Mouse (Mus musculus) intestine, embryonic 16.5 days (tissue): ENCODE data around the gene Bend6. TPM values are rescaled to one million over a fixed set of nuclear protein-coding genes. Genes with fewer than 3 reads are reported as not detected.

Experiments used
- ATAC-seq: fragments of 200-750 bp; cut with Nextera tagmentation; 2 replicates; pipeline ENCODE4 v1.8.0; 2017; ENCODE audit warnings: moderate TSS enrichment, moderate library complexity
- H3K27ac ChIP-seq: fragments of 300-500 bp; sonication (generic); 2 replicates; pipeline ENCODE4 v1.5.1; 2014; ENCODE audit warnings: mild to moderate bottlenecking, low read length
- H3K27me3 ChIP-seq: fragments of 300-500 bp; sonication (generic); replicated peaks from 2 replicates; pipeline ENCODE4 v1.6.1; 2014; ENCODE audit warnings: low read length, control low read depth, mixed read lengths; ENCODE audit not compliant: control insufficient read depth, insufficient read depth
- H3K36me3 ChIP-seq: fragments of 300-500 bp; sonication (generic); 2 replicates; pipeline ENCODE4 v1.6.1; 2014; ENCODE audit warnings: low read length, control low read depth; ENCODE audit not compliant: control insufficient read depth, insufficient read depth
- H3K4me1 ChIP-seq: fragments of 300-500 bp; sonication (generic); 2 replicates; pipeline ENCODE4 v1.6.1; 2014; ENCODE audit warnings: low read length, control low read depth, mixed read lengths; ENCODE audit not compliant: control insufficient read depth, insufficient read depth
- H3K4me2 ChIP-seq: fragments of 300-500 bp; sonication (generic); 2 replicates; pipeline ENCODE4 v1.6.1; 2014; ENCODE audit warnings: low read depth, low read length, control low read depth
- H3K4me3 ChIP-seq: fragments of 300-500 bp; sonication (generic); 2 replicates; pipeline ENCODE4 v1.5.1; 2014; ENCODE audit warnings: mild to moderate bottlenecking, low read length
- H3K9ac ChIP-seq: fragments of 300-500 bp; sonication (generic); 2 replicates; pipeline ENCODE4 v1.6.1; 2014; ENCODE audit warnings: low read depth, low read length
- H3K9me3 ChIP-seq: fragments of 300-500 bp; sonication (generic); 2 replicates; pipeline ENCODE4 v1.6.1; 2016; ENCODE audit warnings: low read length, control low read depth; ENCODE audit not compliant: control insufficient read depth
- WGBS: fragments of 180-500 bp; shearing (Covaris S2); extraction: QIAGEN DNeasy Blood & Tissue Kit; methylation state at CpG from one replicate; pipeline ENCODE4 v1.1.7; 2014; 5-methylcytosine and 5-hydroxymethylcytosine counted together
- polyA plus RNA-seq: library from polyadenylated mRNA; unstranded; fragments of >200 nt; fragmentation: Nextera tagmentation; extraction: Ambion mirVana; gene quantifications from 2 replicates; pipeline ENCODE4 v1.2.1, GENCODE M21; 2015

Gene Bend6
- polyA plus RNA-seq, 1 experiment from 2014 or later: 0.60 TPM

DNA sequence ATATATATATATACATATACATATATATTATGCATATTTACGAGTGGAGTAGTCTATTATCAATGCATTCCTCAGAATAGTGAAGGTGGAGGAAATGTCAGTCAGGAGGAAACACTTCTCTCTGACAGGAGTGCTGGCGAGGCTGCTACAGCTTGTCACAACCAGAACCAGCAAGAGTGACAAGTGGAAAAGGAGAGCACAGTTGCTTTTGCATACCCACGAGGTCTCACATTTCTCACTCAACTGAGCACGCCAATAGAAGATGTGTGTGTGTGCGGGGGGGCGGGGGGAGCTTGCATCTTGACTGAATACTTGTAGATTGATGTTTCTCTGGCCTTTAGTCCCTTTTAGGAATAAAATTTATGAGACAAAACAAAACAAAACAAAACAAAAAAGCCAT lies 11.5 kb downstream of the Bend6 start:
- Histone ChIP-seq H3K9me3 (no peaks in the 10 kb centered on the region), H3K27ac (no peak overlapping the region), H3K4me1 (no peaks in the 10 kb centered on the region), H3K27me3 (no peaks in the 10 kb centered on the region), H3K4me2 (no peak overlapping the region), H3K9ac (no peak overlapping the region), H3K36me3 (no peaks in the 10 kb centered on the region), H3K4me3 (no peak overlapping the region)
- 79% methylated on average over 6 of the region's 6 CpGs for WGBS
- ATAC-seq: no peak

GRCm38 (mm10) chr1:33892784-33893183 lies 14.8 kb downstream of the Bend6 start:
- Histone ChIP-seq H3K9me3 (no peaks in the 10 kb centered on the region), H3K4me1 (no peaks in the 10 kb centered on the region), H3K27ac (no peak overlapping the region), H3K4me3 (no peak overlapping the region), H3K27me3 (no peaks in the 10 kb centered on the region), H3K4me2 (no peak overlapping the region), H3K9ac (no peak overlapping the region), H3K36me3 (no peaks in the 10 kb centered on the region)
- no peak for ATAC-seq
- WGBS: 63% methylated on average over 10 of the region's 10 CpGs

DNA sequence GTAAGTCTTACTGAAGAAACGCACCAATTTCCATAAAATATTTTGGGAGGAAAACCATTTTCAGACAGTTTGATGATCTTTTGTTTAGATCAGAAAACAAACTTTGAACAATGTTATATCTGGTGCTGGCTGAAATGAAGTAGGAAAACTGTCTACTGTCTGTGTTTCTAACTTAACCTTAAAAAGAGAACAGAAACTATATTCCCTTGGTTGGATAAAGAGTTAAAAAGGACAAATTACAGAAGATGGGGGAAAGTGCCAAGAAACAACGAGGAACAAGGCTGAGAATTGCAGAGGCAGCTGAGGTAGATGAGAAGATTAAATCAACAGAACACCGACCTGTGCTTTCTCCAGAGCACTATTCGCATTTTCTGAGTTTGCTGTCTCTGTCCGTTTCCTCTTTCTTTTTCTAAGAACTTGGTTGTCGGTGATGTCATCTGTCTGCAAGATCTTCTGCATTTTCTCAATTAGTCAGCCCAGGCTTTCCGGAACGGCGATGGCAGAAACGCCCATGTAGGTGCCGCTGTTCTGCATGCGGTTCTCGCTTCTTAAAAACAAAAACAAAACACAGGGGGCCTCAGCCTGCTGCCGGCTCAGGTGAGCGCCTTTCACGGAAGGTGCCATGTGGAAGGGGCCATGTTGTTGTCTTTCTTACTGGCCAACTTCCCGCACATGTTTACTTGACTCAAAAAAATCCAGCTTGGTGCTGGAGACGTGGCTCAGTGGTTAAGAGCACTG lies 24.3 kb downstream of the Bend6 start:
- H3K4me3 ChIP-seq: peak overlapping the region; percentile 36
- no peaks in the 10 kb centered on the region for H3K9me3 ChIP-seq
- WGBS: 9% methylated on average over 18 of the region's 18 CpGs
- ATAC-seq: no peak
- H3K4me2 ChIP-seq: peak overlapping the region; percentile 48
- no peak overlapping the region for H3K27ac ChIP-seq
- H3K9ac ChIP-seq: no peak overlapping the region
- no peaks in the 10 kb centered on the region for H3K27me3 ChIP-seq
- H3K4me1 ChIP-seq: no peaks in the 10 kb centered on the region
- H3K36me3 ChIP-seq: no peaks in the 10 kb centered on the region

GRCm38 (mm10) chr1:33878170-33878569 lies 29.4 kb downstream of the Bend6 start:
- 77% methylated on average over 7 of the region's 7 CpGs for WGBS
- H3K4me1 ChIP-seq: no peaks in the 10 kb centered on the region

DNA sequence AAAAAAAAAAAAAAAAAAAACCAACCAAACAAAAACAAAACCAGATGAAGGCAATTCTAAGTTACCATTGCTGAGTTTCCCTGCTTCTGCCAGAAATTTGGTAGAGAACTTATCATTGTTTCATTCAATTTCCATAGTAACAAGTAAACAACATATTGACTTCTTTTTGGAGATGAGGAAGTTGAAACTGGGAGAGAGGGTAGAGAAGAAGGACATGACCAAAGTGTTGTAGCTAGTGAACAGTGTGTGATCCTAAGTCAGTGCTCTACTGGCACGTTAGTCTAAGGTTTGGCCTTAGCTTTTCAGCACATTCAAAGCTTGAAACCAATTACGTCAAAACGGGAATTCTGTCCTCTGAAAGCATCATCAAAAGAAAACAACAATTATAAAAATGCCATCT lies 31.2 kb downstream of the Bend6 start:
- Histone ChIP-seq H3K27ac (no peak overlapping the region), H3K9me3 (no peaks in the 10 kb centered on the region), H3K4me2 (no peak overlapping the region), H3K4me1 (no peaks in the 10 kb centered on the region), H3K36me3 (no peaks in the 10 kb centered on the region), H3K27me3 (no peaks in the 10 kb centered on the region), H3K9ac (no peak overlapping the region), H3K4me3 (no peak overlapping the region)
- WGBS: 87% methylated on average over 3 of the region's 3 CpGs
- ATAC-seq: no peak

More at GRCm38 (mm10) chr1:33878170-33878569, 29.4 kb downstream of the Bend6 start:
- no peak overlapping the region for H3K4me3 ChIP-seq
- H3K4me2 ChIP-seq: no peak overlapping the region
- no peak overlapping the region for H3K27ac ChIP-seq
- ATAC-seq: no peak
- H3K36me3 ChIP-seq: no peaks in the 10 kb centered on the region
- H3K27me3 ChIP-seq: no peaks in the 10 kb centered on the region
- H3K9ac ChIP-seq: no peak overlapping the region
- H3K9me3 ChIP-seq: no peaks in the 10 kb centered on the region

- H3K4me2 ChIP-seq: no peak overlapping the region
- H3K9me3 ChIP-seq: no peaks in the 10 kb centered on the region
- WGBS: 53% methylated on average over 6 of the region's 6 CpGs
Measured at GRCm38 (mm10) chr1:33875691-33876090, 31.9 kb downstream of the Bend6 start.

GRCm38 (mm10) chr1:33873561-33873960 lies 34.1 kb downstream of the Bend6 start:
- no peak overlapping the region for H3K9ac ChIP-seq
- no peaks in the 10 kb centered on the region for H3K27me3 ChIP-seq
- H3K4me3 ChIP-seq: no peak overlapping the region
- H3K36me3 ChIP-seq: no peaks in the 10 kb centered on the region
- no peaks in the 10 kb centered on the region for H3K4me1 ChIP-seq
- no peak overlapping the region for H3K4me2 ChIP-seq
- ATAC-seq: no peak
- no peak overlapping the region for H3K27ac ChIP-seq
- WGBS: 84% methylated on average over 5 of the region's 5 CpGs
- no peaks in the 10 kb centered on the region for H3K9me3 ChIP-seq

More at GRCm38 (mm10) chr1:33875691-33876090, 31.9 kb downstream of the Bend6 start:
- H3K27ac ChIP-seq: no peak overlapping the region
- H3K27me3 ChIP-seq: no peaks in the 10 kb centered on the region
- ATAC-seq: no peak
- H3K4me3 ChIP-seq: no peak overlapping the region
- H3K4me1 ChIP-seq: no peaks in the 10 kb centered on the region
- H3K9ac ChIP-seq: no peak overlapping the region
- no peaks in the 10 kb centered on the region for H3K36me3 ChIP-seq

- Histone ChIP-seq H3K9me3 (no peaks in the 10 kb centered on the region), H3K9ac (no peak overlapping the region), H3K4me1 (no peaks in the 10 kb centered on the region), H3K27me3 (no peaks in the 10 kb centered on the region), H3K4me2 (no peak overlapping the region), H3K27ac (no peak overlapping the region), H3K36me3 (no peaks in the 10 kb centered on the region), H3K4me3 (no peak overlapping the region)
- WGBS: 90% methylated on average over 3 of the region's 3 CpGs
- no peak for ATAC-seq
Measured at GRCm38 (mm10) chr1:33869437-33869836, 38.2 kb downstream of the Bend6 start.

DNA sequence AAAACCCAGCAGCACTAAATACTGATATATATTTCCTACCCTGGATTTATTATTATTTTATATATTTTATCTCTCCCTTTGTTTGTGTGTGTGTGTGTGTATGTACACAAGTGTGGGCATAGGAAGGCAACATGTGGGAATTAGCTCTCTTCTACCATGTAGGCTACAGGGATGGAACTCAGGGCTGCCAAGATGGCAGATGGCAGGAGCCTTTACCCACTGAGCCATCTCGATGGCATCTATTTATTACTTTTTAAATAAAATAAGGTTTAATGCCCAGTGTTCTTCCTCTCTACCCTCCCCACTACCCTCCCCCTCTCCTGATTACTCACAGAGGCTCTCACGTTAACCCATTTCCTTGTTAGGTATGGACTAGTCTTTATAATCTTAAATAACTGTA lies 38.6 kb downstream of the Bend6 start:
- H3K4me3 ChIP-seq: no peak overlapping the region
- H3K4me1 ChIP-seq: no peaks in the 10 kb centered on the region
- H3K9me3 ChIP-seq: no peaks in the 10 kb centered on the region
- no peaks in the 10 kb centered on the region for H3K36me3 ChIP-seq
- no peaks in the 10 kb centered on the region for H3K27me3 ChIP-seq
- H3K27ac ChIP-seq: no peak overlapping the region
- H3K4me2 ChIP-seq: no peak overlapping the region
- no peak for ATAC-seq
- no peak overlapping the region for H3K9ac ChIP-seq
- 78% methylated on average over 2 of the region's 2 CpGs for WGBS

DNA sequence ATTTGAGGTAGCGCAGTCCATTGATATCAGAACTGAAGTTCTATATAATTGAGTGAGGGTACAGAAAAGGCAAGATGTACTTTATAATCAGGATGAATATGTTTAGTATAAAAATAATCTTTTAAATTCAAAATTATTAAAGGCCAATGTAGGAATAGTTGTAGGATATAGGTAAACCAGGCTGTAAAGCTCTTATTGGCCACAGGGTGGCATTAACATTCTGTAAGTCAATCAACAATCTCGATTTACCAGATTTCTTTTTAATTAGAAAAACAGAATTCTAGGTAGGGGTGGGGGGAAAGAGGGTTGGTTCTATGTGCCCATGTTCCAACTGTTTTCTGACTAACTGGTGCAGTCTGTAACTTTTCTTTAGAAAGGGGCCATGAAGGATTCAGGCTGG lies 60.8 kb downstream of the Bend6 start:
- ATAC-seq: no peak
- Histone ChIP-seq H3K4me1 (no peaks in the 10 kb centered on the region), H3K9me3 (no peaks in the 10 kb centered on the region), H3K27ac (no peak overlapping the region), H3K9ac (no peak overlapping the region), H3K36me3 (no peaks in the 10 kb centered on the region), H3K4me2 (no peak overlapping the region), H3K4me3 (no peak overlapping the region), H3K27me3 (no peaks in the 10 kb centered on the region)
- 91% methylated on average over 2 of the region's 2 CpGs for WGBS
